ENCODE assay signal across 8 mouse cellular contexts in genomic region chr2:69205185-69205584, GRCm38 (mm10). TPM values are rescaled to one million over a fixed set of nuclear protein-coding genes. Genes with fewer than 3 reads are reported as not detected.
DNase-seq lines count a peak whose midpoint lies in the region; ATAC-seq and TF ChIP-seq lines count a peak whose summit lies in the region.

No protein-coding gene starts in this region.

- no peak for ATAC-seq in hindbrain, embryonic 11.5 days (ENCODE audit: low FRiP score)
- no peak for ATAC-seq in limb, embryonic 14.5 days (ENCODE audit: low FRiP score, low read depth)
- no peak for ATAC-seq in stomach, embryonic 16.5 days (ENCODE audit: insufficient read depth, low FRiP score)

- DNase-seq in testis, postnatal 10 days (ENCODE audit: low spot score) = no peak
- DNase-seq in hindbrain, embryonic 11.5 days (ENCODE audit: low spot score) = no peak
- DNase-seq in limb, embryonic 14.5 days (ENCODE audit: low spot score) = no peak
- DNase-seq in thymus, postnatal 36 days = no peak
- DNase-seq in cerebellum, adult 9-11 months = no peak
- DNase-seq in layer of hippocampus, postnatal 14 days (ENCODE audit: low spot score in 2 of 2) = no peak

- H3K4me3 ChIP-seq in testis, adult 2 months (ENCODE audit: control insufficient read depth, low read depth, low read length) = peak overlapping the region; percentile 92; the same call in 1 of the 2 replicates
- peak overlapping the region; percentile 86 for H3K4me3 ChIP-seq in hindbrain, embryonic 11.5 days (ENCODE audit: low read depth, low read length)
- H3K4me3 ChIP-seq in limb, embryonic 14.5 days (replicated peaks; ENCODE audit: low read length) = peak overlapping the region; percentile 77
- H3K4me3 ChIP-seq in stomach, embryonic 16.5 days (replicated peaks; ENCODE audit: low read length) = peak overlapping the region; percentile 96

- H3K9ac ChIP-seq in hindbrain, embryonic 11.5 days (ENCODE audit: low read depth, low read length) = peak overlapping the region; percentile 77
- H3K9ac ChIP-seq in limb, embryonic 14.5 days (ENCODE audit: low read depth, low read length, severe bottlenecking) = peak overlapping the region; percentile 80
- peak overlapping the region; percentile 88 for H3K9ac ChIP-seq in stomach, embryonic 16.5 days (ENCODE audit: low read length)

- WGBS in hindbrain, embryonic 11.5 days = 22% methylated on average over 6 of the region's 6 CpGs
- WGBS in limb, embryonic 14.5 days = 15% methylated on average over 6 of the region's 6 CpGs
- WGBS in stomach, embryonic 16.5 days = 12% methylated on average over 6 of the region's 6 CpGs

- no peaks in the 10 kb centered on the region for H3K36me3 ChIP-seq in testis, adult 2 months (ENCODE audit: control insufficient read depth, insufficient read depth, low read length)
- no peaks in the 10 kb centered on the region for H3K36me3 ChIP-seq in hindbrain, embryonic 11.5 days (ENCODE audit: control insufficient read depth, insufficient read depth, low read length)
- peaks cover 25% of the 10 kb centered on the region for H3K36me3 ChIP-seq in limb, embryonic 14.5 days (ENCODE audit: control insufficient read depth, insufficient read depth, low read length)
- H3K36me3 ChIP-seq in stomach, embryonic 16.5 days (ENCODE audit: control insufficient read depth, insufficient read depth, low read length) = peaks cover 11% of the 10 kb centered on the region; the same call in 1 of the 2 replicates

- no peak for TF ChIP-seq POLR2A in testis, adult 2 months (IDR thresholded peaks at IDR 0.05; ENCODE audit: control insufficient read depth, low read depth, low read length)
- no peak for TF ChIP-seq POLR2A in limb, embryonic 14.5 days (IDR thresholded peaks at IDR 0.05; ENCODE audit: borderline replicate concordance, extremely low read depth, insufficient read depth, insufficient read length)

- no peaks in the 10 kb centered on the region for H3K27me3 ChIP-seq in testis, adult 2 months (ENCODE audit: control insufficient read depth, insufficient read depth, low read length)
- no peaks in the 10 kb centered on the region for H3K27me3 ChIP-seq in hindbrain, embryonic 11.5 days (ENCODE audit: control insufficient read depth, insufficient read depth, low read length)
- H3K27me3 ChIP-seq in limb, embryonic 14.5 days (ENCODE audit: control insufficient read depth, insufficient read depth, low read length) = no peaks in the 10 kb centered on the region
- no peaks in the 10 kb centered on the region for H3K27me3 ChIP-seq in stomach, embryonic 16.5 days (ENCODE audit: control insufficient read depth, insufficient read depth, low read length)

- peak overlapping the region; percentile 76 for H3K4me2 ChIP-seq in hindbrain, embryonic 11.5 days (replicated peaks; ENCODE audit: low read depth, low read length)
- peak overlapping the region; percentile 77 for H3K4me2 ChIP-seq in limb, embryonic 14.5 days (replicated peaks; ENCODE audit: low read depth, low read length, severe bottlenecking)
- H3K4me2 ChIP-seq in stomach, embryonic 16.5 days (ENCODE audit: low read depth, low read length) = peak overlapping the region; percentile 55

- no peak overlapping the region for H3K27ac ChIP-seq in testis, adult 2 months (ENCODE audit: control insufficient read depth, insufficient read depth, low read depth, low read length)
- H3K27ac ChIP-seq in hindbrain, embryonic 11.5 days (ENCODE audit: low read depth, low read length) = no peak overlapping the region
- no peak overlapping the region for H3K27ac ChIP-seq in limb, embryonic 14.5 days (replicated peaks; ENCODE audit: low read depth, low read length)
- H3K27ac ChIP-seq in stomach, embryonic 16.5 days (ENCODE audit: low read length) = no peak overlapping the region

- no peak for TF ChIP-seq CTCF in testis, adult 2 months (IDR thresholded peaks at IDR 0.05; ENCODE audit: control insufficient read depth, insufficient read depth, insufficient replicate concordance, low read depth, low read length)

- H3K9me3 ChIP-seq in hindbrain, embryonic 11.5 days (ENCODE audit: control insufficient read depth, low read length) = no peaks in the 10 kb centered on the region
- H3K9me3 ChIP-seq in limb, embryonic 14.5 days (ENCODE audit: control insufficient read depth, low read length) = no peaks in the 10 kb centered on the region
- H3K9me3 ChIP-seq in stomach, embryonic 16.5 days (replicated peaks; ENCODE audit: control insufficient read depth, low read length) = no peaks in the 10 kb centered on the region

- peaks cover 2% of the 10 kb centered on the region for H3K4me1 ChIP-seq in testis, adult 2 months (ENCODE audit: control insufficient read depth, insufficient read depth, low read length)
- H3K4me1 ChIP-seq in hindbrain, embryonic 11.5 days (replicated peaks; ENCODE audit: control insufficient read depth, insufficient read depth, low read length) = peaks cover 3% of the 10 kb centered on the region; the same call in 1 of the 2 replicates
- peaks cover 3% of the 10 kb centered on the region; the same call in 1 of the 2 replicates for H3K4me1 ChIP-seq in limb, embryonic 14.5 days (ENCODE audit: control insufficient read depth, insufficient read depth, low read length)
- H3K4me1 ChIP-seq in stomach, embryonic 16.5 days (ENCODE audit: control insufficient read depth, insufficient read depth, low read length) = peaks cover 5% of the 10 kb centered on the region; the same call in 1 of the 2 replicates

RNA-seq across cellular contexts. Expression of gene Spc25, which starts 0.8 kb away (rescaled TPM):
- 4.1 and 6.8 TPM in 2 replicates for polyA plus RNA-seq in testis, adult 2 months (2012; rRNA removed)
- 226 and 233 TPM in 2 replicates for polyA plus RNA-seq in hindbrain, embryonic 11.5 days (2014; fragmentation: Nextera tagmentation; extraction: Ambion mirVana)
- polyA plus RNA-seq in limb, embryonic 14.5 days (2012; rRNA removed) = 38.1 and 58.4 TPM in 2 replicates
- 129 and 137 TPM in 2 replicates for polyA plus RNA-seq in limb, embryonic 14.5 days (2014; fragmentation: Nextera tagmentation; extraction: Ambion mirVana)
- 139 and 142 TPM in 2 replicates for polyA plus RNA-seq in stomach, embryonic 16.5 days (2015; fragmentation: Nextera tagmentation; extraction: Ambion mirVana)
- total RNA-seq in layer of hippocampus, postnatal 14 days (2021) = 1 to 10 TPM; 1.5 to 2.6 TPM

RNA-seq across cellular contexts. Expression of gene G6pc2, which starts 5.7 kb away (rescaled TPM):
- 0.05 and 0.25 TPM in 2 replicates for polyA plus RNA-seq in testis, adult 2 months (2012; rRNA removed)
- 0.13 and 0.28 TPM in 2 replicates for polyA plus RNA-seq in hindbrain, embryonic 11.5 days (2014; fragmentation: Nextera tagmentation; extraction: Ambion mirVana)
- 0.06 and 0.10 TPM in 2 replicates for polyA plus RNA-seq in limb, embryonic 14.5 days (2012; rRNA removed)
- polyA plus RNA-seq in limb, embryonic 14.5 days (2014; fragmentation: Nextera tagmentation; extraction: Ambion mirVana) = 0.10 and 0.29 TPM in 2 replicates
- polyA plus RNA-seq in stomach, embryonic 16.5 days (2015; fragmentation: Nextera tagmentation; extraction: Ambion mirVana) = 0.92 and 1.0 TPM in 2 replicates
- total RNA-seq in layer of hippocampus, postnatal 14 days (2021) = not detected
